Mouse (Mus musculus) limb, embryonic 11.5 days (tissue): Measurements from ENCODE around the gene Natd1. TPM values are rescaled to one million over a fixed set of nuclear protein-coding genes. Genes with fewer than 3 reads are reported as not detected.

ENCODE experiments used
- ATAC-seq: fragments of 200-750 bp; cut with Nextera tagmentation; 2 replicates; pipeline ENCODE4 v1.8.0; 2017; ENCODE audit warnings: low read depth; ENCODE audit not compliant: insufficient number of reproducible peaks, low FRiP score, low TSS enrichment
- DNase-seq: peaks from one replicate; pipeline ENCODE4 v3.0.0-alpha.2; 2015; ENCODE audit warnings: low spot score
- H3K27ac ChIP-seq: fragments of 300-500 bp; sonication (generic); replicated peaks from 2 replicates; pipeline ENCODE4 v1.5.1; 2014; ENCODE audit warnings: low read depth, mild to moderate bottlenecking, low read length
- H3K27me3 ChIP-seq: fragments of 300-500 bp; sonication (generic); 2 replicates; pipeline ENCODE4 v1.6.1; 2014; ENCODE audit warnings: mild to moderate bottlenecking, low read length, mixed read lengths; ENCODE audit not compliant: control insufficient read depth, insufficient read depth
- H3K36me3 ChIP-seq: fragments of 300-500 bp; sonication (generic); 2 replicates; pipeline ENCODE4 v1.6.1; 2014; ENCODE audit warnings: mild to moderate bottlenecking, low read length, moderate library complexity, mixed read lengths; ENCODE audit not compliant: control insufficient read depth, insufficient read depth
- H3K4me1 ChIP-seq: fragments of 300-500 bp; sonication (generic); 2 replicates; pipeline ENCODE4 v1.6.1; 2014; ENCODE audit warnings: low read length, mixed read lengths; ENCODE audit not compliant: control insufficient read depth, insufficient read depth
- H3K4me2 ChIP-seq: fragments of 300-500 bp; sonication (generic); 2 replicates; pipeline ENCODE4 v1.6.1; 2014; ENCODE audit warnings: low read depth, mild to moderate bottlenecking, moderate library complexity; ENCODE audit not compliant: severe bottlenecking
- H3K4me3 ChIP-seq: fragments of 300-500 bp; sonication (generic); 2 replicates; pipeline ENCODE4 v1.5.1; 2014; ENCODE audit warnings: low read depth, low read length
- H3K9ac ChIP-seq: fragments of 300-500 bp; sonication (generic); 2 replicates; pipeline ENCODE4 v1.6.1; 2014; ENCODE audit warnings: mild to moderate bottlenecking, low read length
- H3K9me3 ChIP-seq: fragments of 300-500 bp; sonication (generic); 2 replicates; pipeline ENCODE4 v1.6.1; 2016; ENCODE audit warnings: low read length; ENCODE audit not compliant: control insufficient read depth
- WGBS: fragments of 180-500 bp; shearing (Covaris S2); extraction: QIAGEN DNeasy Blood & Tissue Kit; methylation state at CpG from one replicate; pipeline ENCODE4 v1.1.7; 2014; 5-methylcytosine and 5-hydroxymethylcytosine counted together
- polyA plus RNA-seq: library from polyadenylated mRNA; unstranded; fragments of >200 nt; fragmentation: Nextera tagmentation; extraction: Ambion mirVana; gene quantifications from 2 replicates; pipeline ENCODE4 v1.2.1, GENCODE M21; 2014

Gene Natd1
- polyA plus RNA-seq, 1 experiment from 2014 or later, result 18.3 TPM

- WGBS, result under 1% methylated on average over 85 of the region's 86 CpGs
- 0 out of 2 replicates have a peak overlapping the region, but pooled peaks have one; percentile 18 for H3K27ac ChIP-seq
- ATAC-seq, result peak; percentile 81
- H3K9me3 ChIP-seq, result no peaks in the 10 kb centered on the region
- 0 out of 2 replicates have a peak, but pooled peaks cover 3% of the 10 kb centered on the region for H3K27me3 ChIP-seq
- H3K4me2 ChIP-seq, result peak overlapping the region; percentile 88
- peak overlapping the region; percentile 90 for H3K4me3 ChIP-seq
- DNase-seq, result peak; percentile 94
- no peaks in the 10 kb centered on the region for H3K36me3 ChIP-seq
- peak overlapping the region; percentile 79 for H3K9ac ChIP-seq
- peaks cover 6% of the 10 kb centered on the region; the same call in 1 of the 2 replicates for H3K4me1 ChIP-seq
These were observed 1.0 kb downstream of the Natd1 start for GRCm38 (mm10) chr11:60913301-60914196.

GRCm38 (mm10) chr11:60912525-60912973 is 2.0 kb downstream of the Natd1 start:
- H3K27me3 ChIP-seq, result 0 out of 2 replicates have a peak, but pooled peaks cover 3% of the 10 kb centered on the region
- peaks cover 6% of the 10 kb centered on the region; the same call in 1 of the 2 replicates for H3K4me1 ChIP-seq
- H3K36me3 ChIP-seq, result no peaks in the 10 kb centered on the region
- H3K4me3 ChIP-seq, result peak overlapping the region; percentile 90
- peak overlapping the region; percentile 79; the same call in 1 of the 2 replicates for H3K9ac ChIP-seq
- no peak overlapping the region for H3K27ac ChIP-seq
- DNase-seq, result no peak
- peak overlapping the region; percentile 88 for H3K4me2 ChIP-seq
- WGBS, result 42% methylated on average over 7 of the region's 7 CpGs
- no peak for ATAC-seq
- no peaks in the 10 kb centered on the region for H3K9me3 ChIP-seq

- ATAC-seq (no peak), DNase-seq (no peak)
- no peak overlapping the region for H3K4me3 ChIP-seq
- no peak overlapping the region for H3K4me2 ChIP-seq
- H3K36me3 ChIP-seq, result no peaks in the 10 kb centered on the region; the same call in 1 of the 2 replicates
- H3K9ac ChIP-seq, result no peak overlapping the region
- H3K4me1 ChIP-seq, result peaks cover 6% of the 10 kb centered on the region; the same call in 1 of the 2 replicates
- H3K27me3 ChIP-seq, result 0 out of 2 replicates have a peak, but pooled peaks cover 3% of the 10 kb centered on the region
- H3K9me3 ChIP-seq, result no peaks in the 10 kb centered on the region
- no peak overlapping the region for H3K27ac ChIP-seq
- 88% methylated on average over 1 of the region's 1 CpGs for WGBS
These were observed 4.9 kb downstream of the Natd1 start for GRCm38 (mm10) chr11:60909626-60910025.

GRCm38 (mm10) chr11:60908073-60908472 is 6.5 kb downstream of the Natd1 start:
- no peak overlapping the region for H3K4me2 ChIP-seq
- no peak overlapping the region for H3K4me3 ChIP-seq
- no peak for ATAC-seq
- 72% methylated on average over 3 of the region's 3 CpGs for WGBS
- no peaks in the 10 kb centered on the region; the same call in 1 of the 2 replicates for H3K36me3 ChIP-seq
- H3K27me3 ChIP-seq, result 0 out of 2 replicates have a peak, but pooled peaks cover 3% of the 10 kb centered on the region
- H3K9ac ChIP-seq, result no peak overlapping the region
- DNase-seq, result no peak
- no peak overlapping the region for H3K27ac ChIP-seq
- H3K4me1 ChIP-seq, result no peaks in the 10 kb centered on the region
- no peaks in the 10 kb centered on the region for H3K9me3 ChIP-seq

GRCm38 (mm10) chr11:60906449-60906848 is 8.1 kb downstream of the Natd1 start:
- no peak overlapping the region for H3K4me3 ChIP-seq
- H3K4me2 ChIP-seq, result no peak overlapping the region
- ATAC-seq (no peak), DNase-seq (no peak)
- no peaks in the 10 kb centered on the region for H3K27me3 ChIP-seq
- no peaks in the 10 kb centered on the region; the same call in 1 of the 2 replicates for H3K36me3 ChIP-seq
- H3K9me3 ChIP-seq, result no peaks in the 10 kb centered on the region
- H3K9ac ChIP-seq, result no peak overlapping the region
- no peak overlapping the region for H3K27ac ChIP-seq
- H3K4me1 ChIP-seq, result 0 out of 2 replicates have a peak, but pooled peaks cover 4% of the 10 kb centered on the region
- 89% methylated on average over 4 of the region's 4 CpGs for WGBS

GRCm38 (mm10) chr11:60905407-60906120 is 9.0 kb downstream of the Natd1 start:
- 88% methylated on average over 10 of the region's 10 CpGs for WGBS
- Histone ChIP-seq H3K9ac (no peak overlapping the region), H3K27ac (no peak overlapping the region), H3K4me2 (no peak overlapping the region), H3K4me1 (0 out of 2 replicates have a peak, but pooled peaks cover 4% of the 10 kb centered on the region), H3K4me3 (no peak overlapping the region), H3K9me3 (no peaks in the 10 kb centered on the region), H3K36me3 (no peaks in the 10 kb centered on the region; the same call in 1 of the 2 replicates), H3K27me3 (no peaks in the 10 kb centered on the region)
- ATAC-seq, result no peak
- DNase-seq, result no peak

GRCm38 (mm10) chr11:60903661-60904061 is 10.9 kb downstream of the Natd1 start:
- no peak overlapping the region for H3K9ac ChIP-seq
- H3K4me1 ChIP-seq, result 0 out of 2 replicates have a peak, but pooled peaks cover 4% of the 10 kb centered on the region
- H3K4me2 ChIP-seq, result no peak overlapping the region
- no peak overlapping the region for H3K4me3 ChIP-seq
- no peaks in the 10 kb centered on the region for H3K9me3 ChIP-seq
- ATAC-seq (no peak), DNase-seq (no peak)
- WGBS, result 87% methylated on average over 6 of the region's 6 CpGs
- H3K27ac ChIP-seq, result no peak overlapping the region
- H3K27me3 ChIP-seq, result no peaks in the 10 kb centered on the region
- H3K36me3 ChIP-seq, result no peaks in the 10 kb centered on the region; the same call in 1 of the 2 replicates

- Histone ChIP-seq H3K4me2 (no peak overlapping the region), H3K4me1 (peaks cover 4% of the 10 kb centered on the region; the same call in 1 of the 2 replicates), H3K9me3 (no peaks in the 10 kb centered on the region), H3K27me3 (no peaks in the 10 kb centered on the region), H3K36me3 (no peaks in the 10 kb centered on the region; the same call in 1 of the 2 replicates), H3K27ac (no peak overlapping the region), H3K9ac (no peak overlapping the region), H3K4me3 (no peak overlapping the region)
- DNase-seq (no peak), ATAC-seq (no peak)
- 41% methylated on average over 4 of the region's 4 CpGs for WGBS
These were observed 12.1 kb downstream of the Natd1 start for GRCm38 (mm10) chr11:60902486-60902885.
